Mouse (Mus musculus): ENCODE measurements around the gene Gm44965. TPM values are rescaled to one million over a fixed set of nuclear protein-coding genes. Genes with fewer than 3 reads are reported as not detected.

The Gm44965 gene
- polyA plus RNA-seq, 1 experiment from 2014 or later, result not detected

GRCm38 (mm10) chr6:48645660-48646308, 52.0 kb downstream of the Gm44965 start:
- Histone ChIP-seq H3K9ac (no peak overlapping the region), H3K4me3 (replicated peaks) (no peak overlapping the region), H3K9me3 (replicated peaks) (no peaks in the 10 kb centered on the region), H3K36me3 (no peaks in the 10 kb centered on the region), H3K4me2 (no peak overlapping the region), H3K4me1 (replicated peaks) (peaks cover 3% of the 10 kb centered on the region; the same call in 1 of the 2 replicates), H3K27ac (no peak overlapping the region), H3K27me3 (no peaks in the 10 kb centered on the region; the same call in 1 of the 2 replicates)
- 4% methylated on average over 12 of the region's 12 CpGs for WGBS (ENCODE audit: insufficient replicate concordance)
- DNase-seq, result peak; percentile 21
- no peak for ATAC-seq (ENCODE audit: low read depth)

- no peak for DNase-seq
- Histone ChIP-seq H3K9me3 (replicated peaks) (no peaks in the 10 kb centered on the region), H3K4me1 (replicated peaks) (peaks cover 3% of the 10 kb centered on the region; the same call in 1 of the 2 replicates), H3K36me3 (no peaks in the 10 kb centered on the region), H3K4me3 (replicated peaks) (no peak overlapping the region), H3K9ac (no peak overlapping the region), H3K4me2 (no peak overlapping the region), H3K27ac (no peak overlapping the region), H3K27me3 (no peaks in the 10 kb centered on the region; the same call in 1 of the 2 replicates)
- no peak for ATAC-seq (ENCODE audit: low read depth)
- 50% methylated on average over 4 of the region's 4 CpGs for WGBS (ENCODE audit: insufficient replicate concordance)
Measured at GRCm38 (mm10) chr6:48646309-48646690, 52.6 kb downstream of the Gm44965 start.

- H3K27me3 ChIP-seq, result no peaks in the 10 kb centered on the region; the same call in 1 of the 2 replicates
- no peak within 1 kb of the TSS for H3K4me3 ChIP-seq (replicated peaks)
- ATAC-seq (ENCODE audit: low read depth) (no peak), DNase-seq (no peak)
- H3K4me2 ChIP-seq, result no peak within 1 kb of the TSS; the same call in 1 of the 2 replicates
- no peak within 1 kb of the TSS for H3K9ac ChIP-seq
- peaks cover 3% of the 10 kb centered on the region; the same call in 1 of the 2 replicates for H3K4me1 ChIP-seq (replicated peaks)
- H3K27ac ChIP-seq, result no peak within 1 kb of the TSS
- 13% methylated on average over 3 of the region's 3 CpGs for WGBS (ENCODE audit: insufficient replicate concordance)
- H3K9me3 ChIP-seq (replicated peaks), result no peaks in the 10 kb centered on the region
- H3K36me3 ChIP-seq, result no peaks in the 10 kb centered on the region
Measured at GRCm38 (mm10) chr6:48646995-48647394, 53.3 kb downstream of the Gm44965 start, which contains the start of gene Gimap8. Gimap8 (plus strand) TSS chr6:48647234.

- H3K27ac ChIP-seq, result no peak overlapping the region
- H3K9me3 ChIP-seq (replicated peaks), result no peaks in the 10 kb centered on the region
- 64% methylated on average over 2 of the region's 2 CpGs for WGBS (ENCODE audit: insufficient replicate concordance)
- H3K4me1 ChIP-seq (replicated peaks), result peaks cover 3% of the 10 kb centered on the region; the same call in 1 of the 2 replicates
- no peak overlapping the region for H3K4me3 ChIP-seq (replicated peaks)
- no peak overlapping the region for H3K9ac ChIP-seq
- H3K36me3 ChIP-seq, result no peaks in the 10 kb centered on the region
- H3K4me2 ChIP-seq, result no peak overlapping the region; the same call in 1 of the 2 replicates
- H3K27me3 ChIP-seq, result no peaks in the 10 kb centered on the region; the same call in 1 of the 2 replicates
- no peak for DNase-seq
- ATAC-seq (ENCODE audit: low read depth), result no peak
Measured at GRCm38 (mm10) chr6:48647611-48648010, 53.9 kb downstream of the Gm44965 start.

- no peak overlapping the region for H3K27ac ChIP-seq
- ATAC-seq (ENCODE audit: low read depth) (no peak), DNase-seq (no peak)
- H3K4me1 ChIP-seq (replicated peaks), result peaks cover 3% of the 10 kb centered on the region; the same call in 1 of the 2 replicates
- no peak overlapping the region for H3K9ac ChIP-seq
- no peak overlapping the region for H3K4me3 ChIP-seq (replicated peaks)
- H3K36me3 ChIP-seq, result no peaks in the 10 kb centered on the region
- H3K4me2 ChIP-seq, result no peak overlapping the region
- 69% methylated on average over 4 of the region's 4 CpGs for WGBS (ENCODE audit: insufficient replicate concordance)
- no peaks in the 10 kb centered on the region; the same call in 1 of the 2 replicates for H3K27me3 ChIP-seq
- H3K9me3 ChIP-seq (replicated peaks), result no peaks in the 10 kb centered on the region
Measured at GRCm38 (mm10) chr6:48648779-48649178, 55.0 kb downstream of the Gm44965 start.

- ATAC-seq (ENCODE audit: low read depth), result no peak
Measured at GRCm38 (mm10) chr6:48650041-48650440, 56.3 kb downstream of the Gm44965 start.

GRCm38 (mm10) chr6:48658721-48659120, 65.0 kb downstream of the Gm44965 start:
- Histone ChIP-seq H3K9me3 (replicated peaks) (no peaks in the 10 kb centered on the region), H3K36me3 (no peaks in the 10 kb centered on the region), H3K4me3 (replicated peaks) (no peak overlapping the region), H3K27me3 (no peaks in the 10 kb centered on the region), H3K27ac (no peak overlapping the region), H3K9ac (no peak overlapping the region), H3K4me1 (replicated peaks) (no peaks in the 10 kb centered on the region), H3K4me2 (no peak overlapping the region)
- 52% methylated on average over 5 of the region's 5 CpGs for WGBS (ENCODE audit: insufficient replicate concordance)
- DNase-seq, result no peak
- no peak for ATAC-seq (ENCODE audit: low read depth)

More at GRCm38 (mm10) chr6:48650041-48650440, 56.3 kb downstream of the Gm44965 start:
- H3K4me2 ChIP-seq, result no peak overlapping the region
- H3K27ac ChIP-seq, result no peak overlapping the region
- no peak overlapping the region for H3K4me3 ChIP-seq (replicated peaks)
- 76% methylated on average over 9 of the region's 9 CpGs for WGBS (ENCODE audit: insufficient replicate concordance)
- no peak overlapping the region for H3K9ac ChIP-seq
- no peaks in the 10 kb centered on the region; the same call in 1 of the 2 replicates for H3K27me3 ChIP-seq
- H3K4me1 ChIP-seq (replicated peaks), result peaks cover 3% of the 10 kb centered on the region; the same call in 1 of the 2 replicates
- H3K9me3 ChIP-seq (replicated peaks), result no peaks in the 10 kb centered on the region
- no peak for DNase-seq
- no peaks in the 10 kb centered on the region for H3K36me3 ChIP-seq

GRCm38 (mm10) chr6:48664750-48665149, 71.0 kb downstream of the Gm44965 start:
- Histone ChIP-seq H3K27me3 (no peaks in the 10 kb centered on the region), H3K4me3 (replicated peaks) (no peak overlapping the region), H3K4me1 (replicated peaks) (peaks cover 7% of the 10 kb centered on the region), H3K9ac (no peak overlapping the region), H3K27ac (no peak overlapping the region), H3K4me2 (no peak overlapping the region), H3K36me3 (no peaks in the 10 kb centered on the region), H3K9me3 (replicated peaks) (no peaks in the 10 kb centered on the region)
- DNase-seq (no peak), ATAC-seq (ENCODE audit: low read depth) (no peak)
- WGBS (ENCODE audit: insufficient replicate concordance), result 52% methylated on average over 4 of the region's 4 CpGs

GRCm38 (mm10) chr6:48665471-48665870, 71.7 kb downstream of the Gm44965 start:
- Histone ChIP-seq H3K4me2 (no peak overlapping the region), H3K9me3 (replicated peaks) (no peaks in the 10 kb centered on the region), H3K9ac (no peak overlapping the region), H3K27ac (no peak overlapping the region), H3K4me3 (replicated peaks) (no peak overlapping the region), H3K36me3 (no peaks in the 10 kb centered on the region), H3K27me3 (no peaks in the 10 kb centered on the region), H3K4me1 (replicated peaks) (peaks cover 7% of the 10 kb centered on the region)
- DNase-seq (no peak), ATAC-seq (ENCODE audit: low read depth) (no peak)
- WGBS (ENCODE audit: insufficient replicate concordance), result 77% methylated on average over 9 of the region's 9 CpGs

GRCm38 (mm10) chr6:48666159-48666586, 72.4 kb downstream of the Gm44965 start:
- no peak overlapping the region for H3K9ac ChIP-seq
- H3K27me3 ChIP-seq, result no peaks in the 10 kb centered on the region
- DNase-seq (no peak), ATAC-seq (ENCODE audit: low read depth) (peak; percentile 59)
- H3K4me2 ChIP-seq, result no peak overlapping the region
- no peak overlapping the region for H3K27ac ChIP-seq
- H3K4me3 ChIP-seq (replicated peaks), result no peak overlapping the region
- peaks cover 7% of the 10 kb centered on the region for H3K4me1 ChIP-seq (replicated peaks)
- 23% methylated on average over 7 of the region's 7 CpGs for WGBS (ENCODE audit: insufficient replicate concordance)
- H3K36me3 ChIP-seq, result no peaks in the 10 kb centered on the region
- H3K9me3 ChIP-seq (replicated peaks), result no peaks in the 10 kb centered on the region

GRCm38 (mm10) chr6:48668022-48668421, 74.3 kb downstream of the Gm44965 start:
- H3K27me3 ChIP-seq, result no peaks in the 10 kb centered on the region
- H3K9me3 ChIP-seq (replicated peaks), result no peaks in the 10 kb centered on the region
- no peak overlapping the region for H3K4me3 ChIP-seq (replicated peaks)
- no peak overlapping the region for H3K27ac ChIP-seq
- ATAC-seq (ENCODE audit: low read depth) (no peak), DNase-seq (no peak)
- peaks cover 7% of the 10 kb centered on the region for H3K4me1 ChIP-seq (replicated peaks)
- no peak overlapping the region for H3K4me2 ChIP-seq
- no peak overlapping the region for H3K9ac ChIP-seq
- no peaks in the 10 kb centered on the region for H3K36me3 ChIP-seq

Measured in liver, embryonic 13.5 days (tissue).